Mouse (Mus musculus) liver, adult 2 months (tissue): ENCODE results near the gene Senp5. TPM values are rescaled to one million over a fixed set of nuclear protein-coding genes. Genes with fewer than 3 reads are reported as not detected.

Experiments
- DNase-seq: peaks from one replicate; pipeline ENCODE4 v3.0.0-alpha.2; 2011; ENCODE audit warnings: low read depth, low spot score; ENCODE audit errors: extremely low read depth
- H3K27ac ChIP-seq: fragments of 200-500 bp; replicated peaks from 2 replicates; pipeline ENCODE4 v1.5.1; 2012; ENCODE audit warnings: low read depth, mild to moderate bottlenecking, control low read depth, inconsistent platforms, low read length; ENCODE audit not compliant: insufficient read depth
- H3K27me3 ChIP-seq: fragments of 200-500 bp; 2 replicates; pipeline ENCODE4 v1.6.1; 2012; ENCODE audit warnings: mild to moderate bottlenecking, moderate library complexity, low read length, inconsistent platforms; ENCODE audit not compliant: control insufficient read depth, insufficient read depth
- H3K36me3 ChIP-seq: fragments of 200-500 bp; 2 replicates; pipeline ENCODE4 v1.6.1; 2012; ENCODE audit warnings: low read length, inconsistent platforms; ENCODE audit not compliant: control insufficient read depth, insufficient read depth
- H3K4me1 ChIP-seq: fragments of 200-500 bp; 2 replicates; pipeline ENCODE4 v1.6.1; 2011; ENCODE audit warnings: low read length; ENCODE audit not compliant: control insufficient read depth, insufficient read depth
- H3K4me3 ChIP-seq: fragments of 200-500 bp; 2 replicates; pipeline ENCODE4 v1.5.1; 2011; ENCODE audit warnings: low read depth, mild to moderate bottlenecking, control low read depth, low read length, moderate library complexity; ENCODE audit not compliant: insufficient read depth
- H3K79me2 ChIP-seq: fragments of 200-500 bp; 2 replicates; pipeline ENCODE4 v1.6.1; 2012; ENCODE audit warnings: inconsistent platforms, mild to moderate bottlenecking, low read length, moderate library complexity; ENCODE audit not compliant: control insufficient read depth, insufficient read depth
- H3K9ac ChIP-seq: fragments of 200-500 bp; 2 replicates; pipeline ENCODE4 v1.6.1; 2012; ENCODE audit warnings: low read depth, mild to moderate bottlenecking, control low read depth, inconsistent platforms, low read length
- CTCF ChIP-seq: fragments of 200-500 bp; IDR thresholded peaks from 2 replicates; pipeline ENCODE4 v1.5.1; 2011; ENCODE audit warnings: low read depth, low read length, control low read depth
- POLR2A ChIP-seq: fragments of 200-500 bp; IDR thresholded peaks from 2 replicates; pipeline ENCODE4 v1.6.1; 2011; ENCODE audit warnings: low read length, control low read depth; ENCODE audit not compliant: insufficient read depth; ENCODE audit errors: extremely low read depth
- WGBS: fragments of 180-500 bp; shearing (Covaris S2); methylation state at CpG from one replicate; pipeline ENCODE4 v1.1.7; 2018; 5-methylcytosine and 5-hydroxymethylcytosine counted together
- polyA plus RNA-seq: library from polyadenylated mRNA; depleted of rRNA; stranded (reverse); fragments of >200 nt; gene quantifications from 2 replicates; pipeline ENCODE4 v1.2.3, GENCODE M21; 2012
- total RNA-seq: library from RNA; depleted of rRNA; stranded (reverse); fragments of >200 nt; gene quantifications from 2 replicates; pipeline ENCODE4 v1.2.3, GENCODE M21; 2014

The Senp5 gene
- total and polyA plus RNA-seq, 2 experiments, result 3.7 to 10.8 TPM

DNA sequence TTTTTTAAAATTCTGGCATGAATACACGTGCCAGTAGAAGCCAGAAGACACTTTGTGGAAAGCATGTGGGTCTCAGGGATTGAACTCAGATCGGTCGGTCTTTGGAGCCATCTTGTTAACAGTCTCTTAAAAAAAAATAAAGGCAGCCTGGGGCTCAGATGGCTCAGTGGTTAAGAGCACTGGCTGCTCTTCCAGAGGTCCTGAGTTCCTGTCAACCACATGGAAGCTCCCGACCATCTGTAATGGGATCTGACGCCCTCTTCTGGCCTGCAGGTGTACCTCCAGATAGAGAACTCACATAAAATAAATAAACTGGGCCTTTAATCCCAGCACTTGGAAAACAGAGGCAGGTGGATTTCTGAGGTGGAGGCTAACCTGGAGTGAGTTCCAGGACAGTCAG is 22.1 kb downstream of the Senp5 start:
- H3K79me2 ChIP-seq, result no peaks in the 10 kb centered on the region
- DNase-seq, result no peak
- no peak overlapping the region for H3K9ac ChIP-seq
- H3K27me3 ChIP-seq, result no peaks in the 10 kb centered on the region
- peaks cover 30% of the 10 kb centered on the region for H3K36me3 ChIP-seq
- no peaks in the 10 kb centered on the region for H3K4me1 ChIP-seq
- H3K27ac ChIP-seq, result no peak overlapping the region
- H3K4me3 ChIP-seq, result no peak overlapping the region
- WGBS, result 93% methylated on average over 5 of the region's 5 CpGs
- no peak for TF ChIP-seq CTCF
- TF ChIP-seq POLR2A, result no peak

- Histone ChIP-seq H3K4me3 (no peak overlapping the region), H3K9ac (no peak overlapping the region), H3K27ac (no peak overlapping the region), H3K4me1 (no peaks in the 10 kb centered on the region), H3K27me3 (no peaks in the 10 kb centered on the region), H3K79me2 (no peaks in the 10 kb centered on the region), H3K36me3 (peaks cover 35% of the 10 kb centered on the region)
- WGBS, result 88% methylated on average over 3 of the region's 3 CpGs
- TF ChIP-seq POLR2A (no peak), CTCF (no peak)
- DNase-seq, result no peak
These were observed 23.6 kb downstream of the Senp5 start for GRCm38 (mm10) chr16:31979501-31979900.

DNA sequence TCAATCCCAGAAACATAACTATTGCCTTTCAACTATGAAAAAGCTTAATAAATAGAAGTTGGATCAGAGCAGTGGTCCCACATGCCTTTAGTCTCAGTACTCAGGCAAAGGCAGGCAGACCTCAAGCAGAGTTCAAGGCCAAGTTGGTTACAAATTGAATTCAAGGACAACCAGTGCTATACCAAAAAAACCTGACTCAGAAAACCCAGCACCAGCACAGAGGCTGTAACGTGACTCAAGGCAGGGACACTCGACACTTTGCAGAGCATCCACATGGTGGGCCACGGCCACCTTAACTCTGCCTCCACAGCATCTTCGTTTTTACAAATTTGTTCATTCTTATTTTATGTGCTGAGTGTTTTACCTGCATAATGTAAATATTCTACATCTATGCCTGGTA is 27.8 kb downstream of the Senp5 start:
- Histone ChIP-seq H3K4me3 (no peak overlapping the region), H3K79me2 (no peaks in the 10 kb centered on the region), H3K4me1 (no peaks in the 10 kb centered on the region), H3K27ac (no peak overlapping the region), H3K36me3 (peaks cover 34% of the 10 kb centered on the region), H3K9ac (no peak overlapping the region), H3K27me3 (no peaks in the 10 kb centered on the region)
- no peak for TF ChIP-seq POLR2A
- no peak for TF ChIP-seq CTCF
- DNase-seq, result no peak
- 95% methylated on average over 4 of the region's 4 CpGs for WGBS

- no peak overlapping the region for H3K27ac ChIP-seq
- H3K4me3 ChIP-seq, result no peak overlapping the region
- H3K79me2 ChIP-seq, result no peaks in the 10 kb centered on the region
- WGBS, result 95% methylated on average over 7 of the region's 7 CpGs
- peaks cover 42% of the 10 kb centered on the region for H3K36me3 ChIP-seq
- no peaks in the 10 kb centered on the region for H3K4me1 ChIP-seq
- TF ChIP-seq POLR2A (no peak), CTCF (no peak)
- no peak for DNase-seq
- no peak overlapping the region for H3K9ac ChIP-seq
- H3K27me3 ChIP-seq, result no peaks in the 10 kb centered on the region
These were observed 39.9 kb downstream of the Senp5 start for GRCm38 (mm10) chr16:31963224-31963623.

GRCm38 (mm10) chr16:31948345-31948774 is 54.7 kb downstream of the Senp5 start, which contains the start of the genes 0610012G03Rik and Ncbp2:
Gene 0610012G03Rik (minus strand): TSS chr16:31948494.
Gene Ncbp2 (plus strand): TSS chr16:31948513.
- peak; percentile 76 for DNase-seq
- Histone ChIP-seq H3K4me1 (peaks cover 8% of the 10 kb centered on the region), H3K4me3 (peak within 1 kb of the TSS; percentile 95), H3K36me3 (no peaks in the 10 kb centered on the region), H3K27ac (peak within 1 kb of the TSS; percentile 66), H3K27me3 (no peaks in the 10 kb centered on the region), H3K9ac (peak within 1 kb of the TSS; percentile 93), H3K79me2 (peaks cover 23% of the 10 kb centered on the region; the same call in 1 of the 2 replicates)
- no peak for TF ChIP-seq CTCF
- no peak for TF ChIP-seq POLR2A
- WGBS, result under 1% methylated on average over 55 of the region's 55 CpGs

GRCm38 (mm10) chr16:31947901-31948316 is 55.2 kb downstream of the Senp5 start:
- peak; percentile 48 for DNase-seq
- H3K4me3 ChIP-seq, result peak overlapping the region; percentile 95
- no peaks in the 10 kb centered on the region for H3K27me3 ChIP-seq
- TF ChIP-seq POLR2A (no peak), CTCF (no peak)
- under 1% methylated on average over 38 of the region's 38 CpGs for WGBS
- peaks cover 8% of the 10 kb centered on the region for H3K4me1 ChIP-seq
- no peaks in the 10 kb centered on the region for H3K36me3 ChIP-seq
- peak overlapping the region; percentile 66 for H3K27ac ChIP-seq
- peak overlapping the region; percentile 93 for H3K9ac ChIP-seq
- peaks cover 23% of the 10 kb centered on the region; the same call in 1 of the 2 replicates for H3K79me2 ChIP-seq
